Comparison of ENCODE assay signal across 14 mouse cellular contexts in the genomic region with DNA sequence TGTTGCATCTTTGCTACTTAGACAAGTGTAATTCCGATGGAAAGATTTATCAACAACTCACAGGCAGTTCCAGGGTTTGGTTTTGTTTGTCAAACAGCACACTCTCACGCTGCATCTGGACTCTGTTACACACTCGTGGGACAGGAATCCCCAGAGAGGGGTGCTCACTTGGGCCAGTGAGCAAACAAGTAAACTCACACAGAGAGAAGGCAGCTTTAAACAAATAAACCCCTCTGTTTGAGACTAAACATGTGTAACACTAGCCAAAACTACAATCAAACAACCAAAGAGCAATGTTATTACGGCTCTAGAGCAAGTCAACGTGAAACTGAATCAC.
DNase-seq lines count a peak whose midpoint lies in the region; ATAC-seq and TF ChIP-seq lines count a peak whose summit lies in the region.
"Had no signal": no experiment of that assay in that cellular context is flagged by ENCODE, and none has a peak within 500 bp of the region (broad histone marks: within the 10 kb centered on the region; RNA-seq: fewer than 3 reads in every experiment).

No protein-coding gene starts in this region.

- ATAC-seq in heart, embryonic 12.5 days (ENCODE audit: insufficient number of reproducible peaks, low FRiP score): no peak
- ATAC-seq in liver, postnatal 0 days: no peak
- no peak for ATAC-seq in liver, embryonic 11.5 days (replicated peaks; ENCODE audit: low FRiP score)
- peak; percentile 43; the same call in 1 of the 2 replicates for ATAC-seq in intestine, embryonic 15.5 days
- ATAC-seq in stomach, embryonic 14.5 days (ENCODE audit: insufficient number of reproducible peaks, insufficient read depth, low FRiP score, low read depth): no peak

- intact Hi-C loops in heart, postnatal 10 days (cut with DNase I): no loop called here

- DNase-seq in heart, postnatal 10 days: no peak
- no peak for DNase-seq in liver, postnatal 0 days
- no peak for DNase-seq in liver, embryonic 11.5 days (ENCODE audit: low spot score)
- no peak for DNase-seq in c-Kit-positive CD71-positive TER-119-positive erythroid progenitor cells, embryonic 14.5 days (ENCODE audit: low spot score)
- no peak for DNase-seq in layer of hippocampus, postnatal 14 days (ENCODE audit: low spot score in 2 of 2)
- DNase-seq: gastrocnemius, postnatal 10 days; heart, postnatal 4 days; right cerebral cortex, postnatal 14 days had no signal

- H3K9ac ChIP-seq in heart, embryonic 12.5 days: no peak overlapping the region
- no peak overlapping the region for H3K9ac ChIP-seq in liver, postnatal 0 days (replicated peaks)
- no peak overlapping the region for H3K9ac ChIP-seq in liver, embryonic 11.5 days (ENCODE audit: low read depth, low read length)
- no peak overlapping the region for H3K9ac ChIP-seq in intestine, embryonic 15.5 days
- H3K9ac ChIP-seq in stomach, embryonic 14.5 days (replicated peaks; ENCODE audit: low read depth, low read length): no peak overlapping the region
- H3K9ac ChIP-seq: liver, embryonic 14.5 days; neural tube, embryonic 13.5 days had no signal

- H3K9me3 ChIP-seq in heart, embryonic 12.5 days (replicated peaks): no peaks in the 10 kb centered on the region
- no peaks in the 10 kb centered on the region for H3K9me3 ChIP-seq in liver, postnatal 0 days (ENCODE audit: low read length)
- no peaks in the 10 kb centered on the region for H3K9me3 ChIP-seq in liver, embryonic 11.5 days (ENCODE audit: control insufficient read depth, low read length)
- no peaks in the 10 kb centered on the region for H3K9me3 ChIP-seq in intestine, embryonic 15.5 days
- no peaks in the 10 kb centered on the region for H3K9me3 ChIP-seq in stomach, embryonic 14.5 days (ENCODE audit: control insufficient read depth, low read depth, low read length)
- H3K9me3 ChIP-seq: neural tube, embryonic 13.5 days had no signal

- no peak overlapping the region for H3K27ac ChIP-seq in heart, embryonic 12.5 days (ENCODE audit: poor library complexity, severe bottlenecking)
- H3K27ac ChIP-seq in liver, postnatal 0 days (ENCODE audit: low read depth): no peak overlapping the region
- H3K27ac ChIP-seq in liver, embryonic 11.5 days (ENCODE audit: low read depth, low read length): no peak overlapping the region
- no peak overlapping the region for H3K27ac ChIP-seq in intestine, embryonic 15.5 days
- H3K27ac ChIP-seq in stomach, embryonic 14.5 days (ENCODE audit: low read length): no peak overlapping the region
- H3K27ac ChIP-seq: liver, embryonic 14.5 days; neural tube, embryonic 13.5 days had no signal

- H3K4me3 ChIP-seq in heart, embryonic 12.5 days: no peak overlapping the region
- H3K4me3 ChIP-seq in liver, postnatal 0 days (ENCODE audit: low read depth, low read length): no peak overlapping the region
- no peak overlapping the region for H3K4me3 ChIP-seq in liver, embryonic 11.5 days (ENCODE audit: low read depth, low read length)
- H3K4me3 ChIP-seq in intestine, embryonic 15.5 days (replicated peaks): no peak overlapping the region
- no peak overlapping the region for H3K4me3 ChIP-seq in stomach, embryonic 14.5 days (ENCODE audit: low read depth, low read length)
- H3K4me3 ChIP-seq: erythroblast, embryonic 14.5 days; neural tube, embryonic 13.5 days had no signal

- H3K4me2 ChIP-seq in heart, embryonic 12.5 days: 0 out of 2 replicates have a peak overlapping the region, but pooled peaks have one; percentile 13
- H3K4me2 ChIP-seq in liver, postnatal 0 days (ENCODE audit: low read depth, low read length): peak overlapping the region; percentile 16
- no peak overlapping the region for H3K4me2 ChIP-seq in liver, embryonic 11.5 days
- peak overlapping the region; percentile 5; the same call in 1 of the 2 replicates for H3K4me2 ChIP-seq in intestine, embryonic 15.5 days (replicated peaks)
- 0 out of 2 replicates have a peak overlapping the region, but pooled peaks have one; percentile 10 for H3K4me2 ChIP-seq in stomach, embryonic 14.5 days (replicated peaks; ENCODE audit: low read depth, low read length)
- H3K4me2 ChIP-seq: neural tube, embryonic 13.5 days had no signal

- H3K27me3 ChIP-seq in heart, embryonic 12.5 days (replicated peaks): no peaks in the 10 kb centered on the region
- H3K27me3 ChIP-seq in liver, postnatal 0 days (ENCODE audit: insufficient read depth, low read length): no peaks in the 10 kb centered on the region
- no peaks in the 10 kb centered on the region for H3K27me3 ChIP-seq in liver, embryonic 11.5 days (replicated peaks; ENCODE audit: control insufficient read depth, insufficient read depth, low read length)
- H3K27me3 ChIP-seq in intestine, embryonic 15.5 days (replicated peaks): no peaks in the 10 kb centered on the region
- no peaks in the 10 kb centered on the region for H3K27me3 ChIP-seq in stomach, embryonic 14.5 days (ENCODE audit: control insufficient read depth, insufficient read depth, low read length)
- H3K27me3 ChIP-seq: neural tube, embryonic 13.5 days had no signal

- H3K36me3 ChIP-seq in heart, embryonic 12.5 days: no peaks in the 10 kb centered on the region
- no peaks in the 10 kb centered on the region for H3K36me3 ChIP-seq in liver, postnatal 0 days (replicated peaks; ENCODE audit: insufficient read depth, low read length)
- no peaks in the 10 kb centered on the region for H3K36me3 ChIP-seq in liver, embryonic 11.5 days (ENCODE audit: control insufficient read depth, insufficient read depth, low read length)
- no peaks in the 10 kb centered on the region for H3K36me3 ChIP-seq in intestine, embryonic 15.5 days
- no peaks in the 10 kb centered on the region for H3K36me3 ChIP-seq in stomach, embryonic 14.5 days (ENCODE audit: control insufficient read depth, insufficient read depth, low read length)
- H3K36me3 ChIP-seq: neural tube, embryonic 13.5 days had no signal

- H3K4me1 ChIP-seq in heart, embryonic 12.5 days (replicated peaks): peaks cover 9% of the 10 kb centered on the region
- H3K4me1 ChIP-seq in liver, postnatal 0 days (ENCODE audit: insufficient read depth): no peaks in the 10 kb centered on the region
- no peaks in the 10 kb centered on the region for H3K4me1 ChIP-seq in liver, embryonic 11.5 days (replicated peaks; ENCODE audit: control insufficient read depth, insufficient read depth, low read length)
- H3K4me1 ChIP-seq in intestine, embryonic 15.5 days (replicated peaks): peaks cover 3% of the 10 kb centered on the region; the same call in 1 of the 2 replicates
- peaks cover 12% of the 10 kb centered on the region for H3K4me1 ChIP-seq in stomach, embryonic 14.5 days (ENCODE audit: control insufficient read depth, insufficient read depth, low read length)

- TF ChIP-seq CTCF in liver, postnatal 0 days (IDR thresholded peaks at IDR 0.05; ENCODE audit: low read depth): no peak

- TF ChIP-seq EP300 in liver, postnatal 0 days (IDR thresholded peaks at IDR 0.05; ENCODE audit: low read depth): no peak

- 52% methylated on average over 5 of the region's 5 CpGs for WGBS in heart, embryonic 12.5 days
- WGBS in liver, postnatal 0 days (ENCODE audit: insufficient replicate concordance): 44% methylated on average over 5 of the region's 5 CpGs
- 60% methylated on average over 5 of the region's 5 CpGs for WGBS in liver, embryonic 11.5 days
- 24% methylated on average over 5 of the region's 5 CpGs for WGBS in intestine, embryonic 15.5 days
- WGBS in stomach, embryonic 14.5 days: 25% methylated on average over 5 of the region's 5 CpGs
